In genomic region chr2:160646845-160647178, GRCm38 (mm10) we compare ENCODE assay signal across 7 mouse cellular contexts. TPM values are rescaled to one million over a fixed set of nuclear protein-coding genes. Genes with fewer than 3 reads are reported as not detected.
DNase-seq lines count a peak whose midpoint lies in the region; ATAC-seq and TF ChIP-seq lines count a peak whose summit lies in the region.

No protein-coding gene starts in this region.

- no peaks in the 10 kb centered on the region for H3K9me3 ChIP-seq in megakaryocyte, embryonic 14.5 days
- no peaks in the 10 kb centered on the region for H3K9me3 ChIP-seq in hindbrain, embryonic 14.5 days (ENCODE audit: control insufficient read depth, low read length)
- no peaks in the 10 kb centered on the region for H3K9me3 ChIP-seq in midbrain, embryonic 14.5 days (ENCODE audit: control insufficient read depth, low read length)

- peak; percentile 61 for DNase-seq in hindbrain, embryonic 14.5 days (ENCODE audit: low spot score)
- peak; percentile 67 for DNase-seq in midbrain, embryonic 14.5 days
- DNase-seq in urinary bladder, adult 18-20 months (ENCODE audit: low spot score in 2 of 2) = no peak
- DNase-seq in spleen, postnatal 4 days (ENCODE audit: low spot score in 2 of 2) = no peak

- no peak for ATAC-seq in megakaryocyte, adult 5-6 weeks (ENCODE audit: poor library complexity, severe bottlenecking)
- ATAC-seq in hindbrain, embryonic 14.5 days (ENCODE audit: low FRiP score) = no peak
- ATAC-seq in midbrain, embryonic 14.5 days (ENCODE audit: low FRiP score, low TSS enrichment) = no peak

- H3K27me3 ChIP-seq in megakaryocyte, embryonic 14.5 days (replicated peaks) = no peaks in the 10 kb centered on the region
- H3K27me3 ChIP-seq in hindbrain, embryonic 14.5 days (ENCODE audit: control insufficient read depth, insufficient read depth, low read length) = no peaks in the 10 kb centered on the region
- no peaks in the 10 kb centered on the region for H3K27me3 ChIP-seq in midbrain, embryonic 14.5 days (ENCODE audit: control insufficient read depth, insufficient read depth, low read length)

- H3K4me1 ChIP-seq in megakaryocyte, embryonic 14.5 days = peaks cover 31% of the 10 kb centered on the region; the same call in 1 of the 2 replicates
- H3K4me1 ChIP-seq in cortical plate, adult 2 months (ENCODE audit: control insufficient read depth, insufficient read depth, low read length) = peaks cover 1% of the 10 kb centered on the region; the same call in 1 of the 2 replicates
- H3K4me1 ChIP-seq in hindbrain, embryonic 14.5 days (replicated peaks; ENCODE audit: control insufficient read depth, insufficient read depth, low read length) = peaks cover 37% of the 10 kb centered on the region
- peaks cover 21% of the 10 kb centered on the region for H3K4me1 ChIP-seq in midbrain, embryonic 14.5 days (ENCODE audit: control insufficient read depth, insufficient read depth, low read length)

- TF ChIP-seq POLR2A in cortical plate, adult 2 months (IDR thresholded peaks at IDR 0.05; ENCODE audit: extremely low read depth, insufficient read depth, low read length) = no peak

- H3K27ac ChIP-seq in cortical plate, adult 2 months (ENCODE audit: insufficient read depth, low read length) = peak overlapping the region; percentile 100
- peak overlapping the region; percentile 99 for H3K27ac ChIP-seq in hindbrain, embryonic 14.5 days
- peak overlapping the region; percentile 99 for H3K27ac ChIP-seq in midbrain, embryonic 14.5 days (replicated peaks; ENCODE audit: low read depth, low read length)

- TF ChIP-seq CTCF in cortical plate, adult 2 months (IDR thresholded peaks at IDR 0.05; ENCODE audit: extremely low read depth, insufficient read depth, low read length) = no peak

- H3K36me3 ChIP-seq in megakaryocyte, embryonic 14.5 days (replicated peaks; ENCODE audit: low read length) = peaks cover 32% of the 10 kb centered on the region
- H3K36me3 ChIP-seq in hindbrain, embryonic 14.5 days (replicated peaks; ENCODE audit: control insufficient read depth, insufficient read depth) = no peaks in the 10 kb centered on the region
- no peaks in the 10 kb centered on the region for H3K36me3 ChIP-seq in midbrain, embryonic 14.5 days (ENCODE audit: control insufficient read depth, insufficient read depth, low read length)

- H3K4me2 ChIP-seq in hindbrain, embryonic 14.5 days (replicated peaks) = peak overlapping the region; percentile 71
- peak overlapping the region; percentile 80 for H3K4me2 ChIP-seq in midbrain, embryonic 14.5 days (ENCODE audit: low read length)

- peak overlapping the region; percentile 98 for H3K4me3 ChIP-seq in megakaryocyte, embryonic 14.5 days (replicated peaks)
- peak overlapping the region; percentile 54 for H3K4me3 ChIP-seq in cortical plate, adult 2 months (ENCODE audit: insufficient read depth, low read length)
- H3K4me3 ChIP-seq in hindbrain, embryonic 14.5 days (replicated peaks; ENCODE audit: low read length) = peak overlapping the region; percentile 85
- H3K4me3 ChIP-seq in midbrain, embryonic 14.5 days (replicated peaks; ENCODE audit: low read depth, low read length) = peak overlapping the region; percentile 100

- WGBS in hindbrain, embryonic 14.5 days = 0% methylated on average over 17 of the region's 17 CpGs
- WGBS in midbrain, embryonic 14.5 days = 0% methylated on average over 17 of the region's 17 CpGs

- peak overlapping the region; percentile 99 for H3K9ac ChIP-seq in hindbrain, embryonic 14.5 days
- peak overlapping the region; percentile 100 for H3K9ac ChIP-seq in midbrain, embryonic 14.5 days (replicated peaks; ENCODE audit: low read length)

RNA-seq across cellular contexts. Expression of gene Top1, which starts 1.1 kb away (rescaled TPM):
- 43.0 and 107 TPM in 2 replicates for polyA plus RNA-seq in megakaryocyte, embryonic 14.5 days (2012; ENCODE audit: insufficient read depth, low replicate concordance)
- 70.9 and 75.9 TPM in 2 replicates for total RNA-seq in megakaryocyte, adult 5-6 weeks (2015)
- total RNA-seq in megakaryocyte, adult 5-6 weeks (2017) = 99.2 and 125 TPM in 2 replicates
- polyA plus RNA-seq in cortical plate, adult 2 months (2012; rRNA removed) = 26.4 and 27.8 TPM in 2 replicates
- 58.9 and 67.6 TPM in 2 replicates for polyA plus RNA-seq in hindbrain, embryonic 14.5 days (2014; fragmentation: Nextera tagmentation; extraction: Ambion mirVana)
- 83.2 and 83.5 TPM in 2 replicates for polyA plus RNA-seq in midbrain, embryonic 14.5 days (2014; fragmentation: Nextera tagmentation; extraction: Ambion mirVana)

Comparison
In these comparisons a context has a peak if more than half of its experiments do, and no peak if none do; other contexts are left out.
1. DNase-seq: peak in hindbrain, embryonic 14.5 days (single experiment) and midbrain, embryonic 14.5 days (single experiment); none in urinary bladder, adult 18-20 months (0 of 2) and spleen, postnatal 4 days (0 of 2).
2. Peak in every context shown above with its lines, with median percentiles within 50 percentile points of each other: H3K4me3 ChIP-seq and H3K27ac ChIP-seq.